Mouse (Mus musculus) CH12.LX (cell line): ENCODE measurements around the gene Lsp1. TPM values are rescaled to one million over a fixed set of nuclear protein-coding genes. Genes with fewer than 3 reads are reported as not detected.

Source experiments
- DNase-seq: peaks from one replicate; pipeline ENCODE4 v3.0.0-alpha.2; 2013; ENCODE audit errors: extremely low read depth
- H3K27ac ChIP-seq: 2 replicates; pipeline ENCODE4 v1.5.1; 2012; ENCODE audit warnings: low read depth, mild to moderate bottlenecking, control low read depth, moderate library complexity; ENCODE audit not compliant: insufficient read depth
- H3K27me3 ChIP-seq: replicated peaks from 2 replicates; pipeline ENCODE3; 2012; ENCODE audit warnings: inconsistent platforms
- H3K36me3 ChIP-seq, 2 experiments: replicated peaks in 1 of 2; 2 replicates each; pipeline versions ENCODE3 to v1.6.1; 2012; ENCODE audit warnings: inconsistent platforms in 1 of 2, low read length in 1 of 2, mild to moderate bottlenecking in 1 of 2, mixed read lengths in 1 of 2, moderate library complexity in 1 of 2; ENCODE audit not compliant: control insufficient read depth in 1 of 2, insufficient read depth in 1 of 2
- H3K4me1 ChIP-seq, 2 experiments: 2 replicates each; pipeline ENCODE4 v1.6.1; 2012; ENCODE audit warnings: inconsistent platforms in 1 of 2, moderate library complexity in 1 of 2; ENCODE audit not compliant: insufficient read depth in 2 of 2, control insufficient read depth in 1 of 2
- H3K4me2 ChIP-seq: 2 replicates; pipeline ENCODE4 v1.6.1; 2012; ENCODE audit warnings: low read depth, mild to moderate bottlenecking, control low read depth; ENCODE audit not compliant: poor library complexity, insufficient read depth, severe bottlenecking
- H3K4me3 ChIP-seq, 3 experiments: fragments of 150-350 bp in 1 of 3; sonication (generic) in 1 of 3; replicated peaks in 1 of 3; 2 replicates each; pipeline versions ENCODE3 to v1.5.1; 2011 to 2012; ENCODE audit warnings: low read depth in 2 of 3, low read length in 2 of 3, mild to moderate bottlenecking in 2 of 3, moderate library complexity in 2 of 3, control low read depth in 1 of 3, improper control_type of control experiment in 1 of 3, inconsistent platforms in 1 of 3, mixed read lengths in 1 of 3; ENCODE audit not compliant: poor library complexity in 1 of 3
- H3K79me2 ChIP-seq: replicated peaks from 2 replicates; pipeline ENCODE4 v1.6.1; 2012; ENCODE audit warnings: mild to moderate bottlenecking, moderate library complexity; ENCODE audit not compliant: control insufficient read depth, poor library complexity, insufficient read depth, severe bottlenecking; ENCODE audit errors: extremely low read depth
- H3K9ac ChIP-seq: 2 replicates; pipeline ENCODE4 v1.6.1; 2012; ENCODE audit warnings: low read depth, mild to moderate bottlenecking, control low read depth, moderate library complexity; ENCODE audit not compliant: insufficient read depth
- H3K9me3 ChIP-seq: replicated peaks from 2 replicates; pipeline ENCODE3; 2012; ENCODE audit warnings: low read length, inconsistent platforms, mixed read lengths
- BHLHE40 ChIP-seq: IDR thresholded peaks from 2 replicates; pipeline ENCODE4 v1.6.1; 2011; ENCODE audit warnings: mild to moderate bottlenecking, low read depth, low read length, improper control_type of control experiment
- CHD1 ChIP-seq: IDR thresholded peaks from 2 replicates; pipeline ENCODE4 v1.6.1; 2012; ENCODE audit warnings: low read depth, low read length, improper control_type of control experiment, inconsistent platforms
- CHD2 ChIP-seq: IDR thresholded peaks from 2 replicates; pipeline ENCODE4 v1.6.1; 2011; ENCODE audit warnings: low read length, improper control_type of control experiment
- E2F4 ChIP-seq: IDR thresholded peaks from 2 replicates; pipeline ENCODE4 v1.6.1; 2011; ENCODE audit warnings: low read depth, low read length, improper control_type of control experiment; ENCODE audit not compliant: insufficient replicate concordance
- EP300 ChIP-seq: IDR thresholded peaks from 2 replicates; pipeline ENCODE4 v1.6.1; 2011; ENCODE audit warnings: low read length, improper control_type of control experiment
- IRF4 ChIP-seq: IDR thresholded peaks from 2 replicates; pipeline ENCODE4 v1.6.1; 2014; ENCODE audit warnings: low read depth, mild to moderate bottlenecking, inconsistent platforms, low read length, improper control_type of control experiment
- JUN ChIP-seq: IDR thresholded peaks from 2 replicates; pipeline ENCODE4 v1.6.1; 2011; ENCODE audit warnings: low read depth, mild to moderate bottlenecking, low read length, improper control_type of control experiment, moderate library complexity; ENCODE audit not compliant: insufficient read depth
- JUND ChIP-seq: conservative IDR thresholded peaks from 2 replicates; pipeline ENCODE4 v1.6.1; 2011; ENCODE audit warnings: low read depth, low read length, improper control_type of control experiment
- KAT2A ChIP-seq: IDR thresholded peaks from 2 replicates; pipeline ENCODE4 v1.6.1; 2012; ENCODE audit warnings: low read length, improper control_type of control experiment, inconsistent platforms; ENCODE audit not compliant: insufficient replicate concordance
- MAZ ChIP-seq: IDR thresholded peaks from 2 replicates; pipeline ENCODE4 v1.6.1; 2012; ENCODE audit warnings: low read depth, mild to moderate bottlenecking, inconsistent platforms, low read length, improper control_type of control experiment, moderate library complexity
- MXI1 ChIP-seq: IDR thresholded peaks from 2 replicates; pipeline ENCODE4 v1.6.1; 2011; ENCODE audit warnings: mild to moderate bottlenecking, low read depth, low read length, improper control_type of control experiment
- MYC ChIP-seq: IDR thresholded peaks from 2 replicates; pipeline ENCODE4 v1.6.1; 2011; ENCODE audit warnings: low read depth, mild to moderate bottlenecking, improper control_type of control experiment, low read length
- POLR2A ChIP-seq: IDR thresholded peaks from 2 replicates; pipeline ENCODE4 v1.6.1; 2011; ENCODE audit warnings: low read depth, mild to moderate bottlenecking, improper control_type of control experiment, low read length
- POLR2AphosphoS2 ChIP-seq: IDR thresholded peaks from 2 replicates; pipeline ENCODE4 v1.6.1; 2011; ENCODE audit warnings: low read depth, low read length, improper control_type of control experiment
- RCOR1 ChIP-seq: conservative IDR thresholded peaks from 2 replicates; pipeline ENCODE4 v1.6.1; 2012; ENCODE audit warnings: low read depth, mild to moderate bottlenecking, inconsistent platforms, low read length, improper control_type of control experiment
- SMC3 ChIP-seq: IDR thresholded peaks from 2 replicates; pipeline ENCODE4 v1.6.1; 2011; ENCODE audit warnings: low read depth, low read length, improper control_type of control experiment
- TBP ChIP-seq: conservative IDR thresholded peaks from 2 replicates; pipeline ENCODE4 v1.6.1; 2011; ENCODE audit warnings: low read depth, low read length, improper control_type of control experiment
- TCF12 ChIP-seq: IDR thresholded peaks from 2 replicates; pipeline ENCODE4 v1.6.1; 2014; ENCODE audit warnings: low read depth, mild to moderate bottlenecking, inconsistent platforms, low read length, improper control_type of control experiment
- USF1 ChIP-seq: IDR thresholded peaks from 2 replicates; pipeline ENCODE4 v1.6.1; 2014; ENCODE audit warnings: low read depth, mild to moderate bottlenecking, inconsistent platforms, low read length, improper control_type of control experiment
- ZC3H11A ChIP-seq: IDR thresholded peaks from 2 replicates; pipeline ENCODE4 v1.6.1; 2012; ENCODE audit warnings: low read depth, mild to moderate bottlenecking, inconsistent platforms, low read length, improper control_type of control experiment
- ZNF384 ChIP-seq: IDR thresholded peaks from 2 replicates; pipeline ENCODE4 v1.6.1; 2012; ENCODE audit warnings: low read depth, low read length, improper control_type of control experiment, inconsistent platforms
- dilution Hi-C: fragments of 300-500 bp; cut with MboI; formaldehyde crosslinking; loops from 2 replicates; pipeline ENCODE4 v1.14.3; 2020; ENCODE audit warnings: low sequenced_read_pairs; ENCODE audit not compliant: extremely low pct_unique_long_range_greater_than_20kb, extremely low pct_ligation_motif_present
- in situ Hi-C: fragments of 300-500 bp; cut with MboI; formaldehyde crosslinking; loops from 3 replicates; pipeline ENCODE4 v1.14.3; 2019; ENCODE audit warnings: low sequenced_read_pairs, low pct_ligation_motif_present, low pct_unique_long_range_greater_than_20kb, mixed read lengths
- polyA plus RNA-seq: library from polyadenylated mRNA; unstranded; fragments of >175 nt; gene quantifications from 2 replicates; pipeline ENCODE4 v1.2.1, GENCODE M21; 2012; ENCODE audit warnings: low read depth; ENCODE audit not compliant: insufficient read length
- total RNA-seq, 2 experiments: library from RNA; depleted of rRNA; stranded (reverse); fragments of 300-350 nt in 1 of 2; fragments of >200 nt in 1 of 2; gene quantifications; 2 replicates each; pipeline ENCODE4 v1.2.3; 2012 to 2014

Lsp1 gene
- total and polyA plus RNA-seq, 3 experiments, result 364 to 715 (median 367) TPM

DNA sequence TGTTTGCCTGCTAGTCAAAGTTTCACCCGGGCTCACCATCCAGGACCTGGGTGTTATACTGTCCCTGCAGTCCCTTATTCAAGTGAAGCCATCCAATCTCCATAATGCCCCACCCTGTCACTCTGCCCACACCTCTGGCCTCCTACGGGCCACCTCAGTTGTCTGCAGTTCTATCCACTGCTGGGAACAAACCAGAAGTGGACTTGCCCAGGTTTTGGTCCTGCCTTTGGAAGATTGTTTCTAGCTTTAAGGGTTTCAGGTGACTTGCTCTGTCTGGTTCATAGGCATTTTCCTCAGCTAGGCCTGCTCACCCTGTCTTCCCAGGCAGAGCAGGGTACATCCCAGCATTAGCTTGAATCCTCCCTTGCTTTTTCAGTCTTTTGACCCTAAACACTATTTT is 5.4 kb upstream of the Lsp1 start:
- H3K4me1 ChIP-seq, result peaks cover 28 to 50% of the 10 kb centered on the region in 2 experiments
- TF ChIP-seq ZNF384 (no peak), USF1 (no peak), MAZ (no peak), E2F4 (no peak), SMC3 (no peak)
- in situ Hi-C loops (loop anchor here (25.0 kb wide), 1 partner anchor 557 kb away; the partner anchor contains the start of gene Tspan32), dilution Hi-C loops (no loop called here)
- no peak for DNase-seq
- no peak overlapping the region for H3K4me2 ChIP-seq
- H3K9ac ChIP-seq, result no peak overlapping the region
- H3K36me3 ChIP-seq, result no peaks in the 10 kb centered on the region
- H3K79me2 ChIP-seq, result no peaks in the 10 kb centered on the region
- no peak overlapping the region for H3K4me3 ChIP-seq
- no peaks in the 10 kb centered on the region for H3K27me3 ChIP-seq
- no peak overlapping the region for H3K27ac ChIP-seq
- H3K9me3 ChIP-seq, result no peaks in the 10 kb centered on the region

DNA sequence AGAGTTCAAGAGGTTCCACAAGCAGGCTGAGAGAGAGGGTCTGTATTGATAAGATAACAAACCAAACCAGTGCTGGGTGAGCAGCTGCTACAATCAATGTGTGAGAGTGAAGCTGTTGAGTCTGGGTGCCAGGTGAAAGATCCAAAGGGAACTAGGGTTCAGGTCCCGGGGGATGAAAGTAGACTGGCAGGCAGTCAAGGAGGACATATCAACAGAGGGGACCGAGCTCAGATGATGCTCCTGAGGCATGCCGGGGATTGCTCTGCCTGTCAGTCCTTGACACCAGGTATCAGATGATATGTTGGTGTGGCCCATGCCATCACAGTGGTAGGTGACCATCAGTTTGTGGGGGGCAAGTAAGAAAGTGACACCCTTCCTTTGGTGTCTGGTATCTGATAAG is 3.8 kb upstream of the Lsp1 start:
- dilution Hi-C loops, result no loop called here
- Histone ChIP-seq H3K4me2 (no peak overlapping the region), H3K36me3 (no peaks in the 10 kb centered on the region), H3K9ac (no peak overlapping the region), H3K27me3 (no peaks in the 10 kb centered on the region), H3K79me2 (peaks cover 9% of the 10 kb centered on the region), H3K4me1 (peaks cover 30 to 52% of the 10 kb centered on the region in 2 experiments), H3K9me3 (no peaks in the 10 kb centered on the region), H3K4me3 (no peak overlapping the region), H3K27ac (no peak overlapping the region)
- DNase-seq, result no peak
- in situ Hi-C loops, result loop anchor here (25.0 kb wide), 1 partner anchor 555 kb away; the partner anchor contains the start of gene Tspan32
- TF ChIP-seq E2F4, result no peak
- TF ChIP-seq KAT2A, result no peak
- TF ChIP-seq TBP, result no peak
- TF ChIP-seq RCOR1, result no peak
- TF ChIP-seq JUND, result no peak
- TF ChIP-seq IRF4, result no peak
- no peak for TF ChIP-seq POLR2A
- no peak for TF ChIP-seq USF1
- no peak for TF ChIP-seq CHD2
- TF ChIP-seq CHD1, result no peak
- no peak for TF ChIP-seq ZC3H11A
- TF ChIP-seq MAZ, result no peak
- no peak for TF ChIP-seq MXI1
- no peak for TF ChIP-seq POLR2AphosphoS2
- TF ChIP-seq BHLHE40, result no peak
- no peak for TF ChIP-seq MYC
- TF ChIP-seq EP300, result no peak
- TF ChIP-seq TCF12, result no peak
- no peak for TF ChIP-seq JUN
